Mouse (Mus musculus) neural tube, embryonic 14.5 days (tissue): ENCODE results near the gene Cks1b. TPM values are rescaled to one million over a fixed set of nuclear protein-coding genes. Genes with fewer than 3 reads are reported as not detected.

Source experiments
- ATAC-seq: fragments of 200-750 bp; cut with Nextera tagmentation; 2 replicates; pipeline ENCODE4 v1.8.0; 2017; ENCODE audit warnings: low read depth, mild to moderate bottlenecking, moderate TSS enrichment, moderate library complexity
- H3K27ac ChIP-seq: fragments of 300-500 bp; sonication (generic); 2 replicates; pipeline ENCODE4 v1.5.1; 2014; ENCODE audit warnings: low read depth, mild to moderate bottlenecking, control low read depth, low read length, moderate library complexity, mixed read lengths
- H3K27me3 ChIP-seq: fragments of 300-500 bp; sonication (generic); 2 replicates; pipeline ENCODE4 v1.6.1; 2014; ENCODE audit warnings: low read length; ENCODE audit not compliant: control insufficient read depth, insufficient read depth
- H3K36me3 ChIP-seq: fragments of 300-500 bp; sonication (generic); 2 replicates; pipeline ENCODE4 v1.6.1; 2014; ENCODE audit warnings: low read length, mixed read lengths; ENCODE audit not compliant: control insufficient read depth, insufficient read depth
- H3K4me1 ChIP-seq: fragments of 300-500 bp; sonication (generic); 2 replicates; pipeline ENCODE4 v1.6.1; 2014; ENCODE audit warnings: low read length; ENCODE audit not compliant: control insufficient read depth, insufficient read depth
- H3K4me2 ChIP-seq: fragments of 300-500 bp; sonication (generic); 2 replicates; pipeline ENCODE4 v1.6.1; 2014; ENCODE audit warnings: mild to moderate bottlenecking, low read depth, low read length, control low read depth
- H3K4me3 ChIP-seq: fragments of 300-500 bp; sonication (generic); 2 replicates; pipeline ENCODE4 v1.5.1; 2014; ENCODE audit warnings: low read depth, low read length, control low read depth, mixed read lengths
- H3K9ac ChIP-seq: fragments of 300-500 bp; sonication (generic); replicated peaks from 2 replicates; pipeline ENCODE4 v1.6.1; 2014; ENCODE audit warnings: low read depth, mild to moderate bottlenecking, control low read depth, low read length, mixed read lengths
- H3K9me3 ChIP-seq: fragments of 300-500 bp; sonication (generic); 2 replicates; pipeline ENCODE4 v1.6.1; 2016; ENCODE audit warnings: low read length; ENCODE audit not compliant: control insufficient read depth
- WGBS: fragments of 180-500 bp; shearing (Covaris S2); extraction: QIAGEN DNeasy Blood & Tissue Kit; methylation state at CpG from one replicate; pipeline ENCODE4 v1.1.7; 2014; 5-methylcytosine and 5-hydroxymethylcytosine counted together
- polyA plus RNA-seq: library from polyadenylated mRNA; unstranded; fragments of >200 nt; fragmentation: Nextera tagmentation; extraction: Ambion mirVana; gene quantifications from 2 replicates; pipeline ENCODE4 v1.2.1, GENCODE M21; 2014

Gene Cks1b
- polyA plus RNA-seq, 1 experiment from 2014 or later, result 72.0 TPM

DNA sequence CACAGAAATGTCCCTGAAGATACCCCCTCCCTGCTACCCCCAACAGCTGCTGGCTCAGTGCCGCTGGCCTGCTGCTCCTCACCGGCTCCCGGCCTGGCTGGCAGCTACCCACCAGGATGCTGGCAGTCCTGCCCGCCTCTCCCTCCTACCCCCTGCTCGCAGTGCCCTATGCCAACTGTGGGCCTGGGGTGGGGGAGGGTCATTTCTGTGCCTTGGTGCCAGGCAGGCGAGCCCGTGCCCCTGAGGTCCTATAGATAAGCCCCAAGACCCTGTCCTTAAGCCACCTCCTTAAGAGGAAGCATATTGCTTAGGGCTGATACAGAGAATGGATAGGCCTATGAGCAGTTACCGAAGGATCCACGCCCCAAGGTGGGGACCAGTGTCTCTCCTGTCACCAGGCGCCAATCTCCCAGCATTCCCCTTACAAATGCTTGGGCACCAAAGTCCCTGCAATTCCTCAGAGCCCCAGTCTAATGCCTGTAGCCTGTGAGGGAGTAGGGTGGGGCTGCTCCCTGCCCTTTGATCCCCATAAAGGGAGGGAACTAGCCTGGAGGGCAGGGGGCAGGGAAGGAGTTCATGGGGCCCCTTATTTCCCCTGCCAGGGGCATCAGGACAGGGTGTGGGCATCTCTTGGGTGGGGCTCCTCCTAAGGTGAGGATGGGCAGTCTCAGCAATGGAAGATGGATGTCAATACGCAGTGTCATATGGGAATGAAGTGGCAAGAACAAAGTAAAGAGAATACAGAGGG, 29.9 kb downstream of the Cks1b start:
- H3K4me3 ChIP-seq, result no peak overlapping the region
- no peak overlapping the region for H3K9ac ChIP-seq
- no peak overlapping the region for H3K27ac ChIP-seq
- no peak for ATAC-seq
- WGBS, result 75% methylated on average over 11 of the region's 11 CpGs
- H3K4me2 ChIP-seq, result no peak overlapping the region
- H3K27me3 ChIP-seq, result 0 out of 2 replicates have a peak, but pooled peaks cover 2% of the 10 kb centered on the region
- H3K9me3 ChIP-seq, result no peaks in the 10 kb centered on the region
- no peaks in the 10 kb centered on the region for H3K36me3 ChIP-seq
- H3K4me1 ChIP-seq, result peaks cover 18% of the 10 kb centered on the region

DNA sequence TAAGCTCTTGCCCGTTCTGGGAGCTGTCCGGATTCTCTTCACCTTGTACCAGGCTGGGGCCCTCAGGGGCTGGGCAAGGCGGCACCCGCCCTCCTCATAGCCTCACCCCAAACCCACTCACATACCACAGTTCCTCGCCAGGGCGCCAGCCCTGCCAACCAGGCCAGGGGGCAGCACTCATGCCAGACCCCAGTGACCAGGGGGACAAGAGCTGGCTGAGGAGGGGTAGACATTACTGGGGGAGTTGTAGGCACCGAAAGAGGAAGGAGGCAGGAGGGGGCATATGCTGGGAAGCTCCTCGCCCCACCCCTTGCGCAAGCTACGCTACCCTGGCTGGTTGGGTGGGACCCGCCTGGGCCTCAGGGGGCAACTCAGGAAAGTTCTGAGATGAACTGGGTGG, 30.6 kb downstream of the Cks1b start:
- H3K36me3 ChIP-seq, result no peaks in the 10 kb centered on the region
- WGBS, result 81% methylated on average over 11 of the region's 11 CpGs
- H3K27ac ChIP-seq, result no peak overlapping the region
- no peak overlapping the region for H3K9ac ChIP-seq
- H3K4me3 ChIP-seq, result no peak overlapping the region
- H3K4me2 ChIP-seq, result no peak overlapping the region
- ATAC-seq, result no peak
- peaks cover 16% of the 10 kb centered on the region; the same call in 1 of the 2 replicates for H3K4me1 ChIP-seq
- H3K27me3 ChIP-seq, result 0 out of 2 replicates have a peak, but pooled peaks cover 2% of the 10 kb centered on the region
- no peaks in the 10 kb centered on the region for H3K9me3 ChIP-seq

DNA sequence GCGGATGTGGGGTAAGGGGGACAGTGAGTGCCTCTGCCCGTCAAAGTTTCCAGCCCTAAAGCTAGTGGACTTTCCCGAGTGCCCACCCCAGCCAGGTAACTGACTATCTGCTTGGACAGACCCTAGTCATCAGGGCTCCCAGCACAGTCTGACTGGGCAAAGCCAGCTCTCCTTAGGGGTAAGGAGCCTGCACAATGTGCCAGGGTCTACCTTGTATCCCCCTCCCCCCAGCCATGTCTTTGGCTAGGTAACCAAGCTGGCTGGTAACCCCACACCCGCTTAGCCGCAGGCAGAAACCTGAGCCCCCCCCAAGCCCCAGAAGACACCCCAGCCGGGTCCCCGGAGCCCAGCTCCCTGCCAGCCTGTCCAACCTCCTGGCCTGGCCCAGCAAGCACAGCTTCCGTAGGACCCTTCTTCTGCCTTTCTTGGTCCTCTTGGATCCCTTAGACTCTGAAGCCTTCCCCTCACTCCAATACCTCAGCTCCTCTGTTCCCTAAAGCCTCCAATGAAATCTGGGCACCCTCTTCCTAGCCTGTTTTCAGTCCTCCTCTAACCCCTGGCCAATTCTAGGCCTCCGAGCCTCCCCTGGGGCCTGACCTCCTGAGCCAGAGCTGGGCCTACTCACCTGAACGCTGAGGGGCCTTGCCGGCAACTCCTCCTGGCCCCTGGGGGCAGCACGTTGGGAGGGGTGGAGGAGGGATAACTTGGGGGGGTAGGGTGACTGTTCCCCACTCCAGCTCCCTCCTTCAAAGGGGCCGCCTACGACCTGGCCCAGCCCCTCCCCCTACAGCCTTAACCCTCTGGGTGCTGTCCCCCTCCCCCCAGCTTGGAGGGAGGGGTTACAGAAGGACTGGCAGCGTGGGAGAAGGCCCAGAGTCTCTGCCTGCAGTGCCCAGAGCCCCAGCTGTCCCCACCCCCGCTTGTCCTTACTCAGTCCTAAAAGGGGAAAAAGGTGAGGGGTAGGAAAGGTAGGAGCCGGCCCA, 31.5 kb downstream of the Cks1b start:
- H3K9me3 ChIP-seq, result no peaks in the 10 kb centered on the region
- H3K27me3 ChIP-seq, result no peaks in the 10 kb centered on the region
- WGBS, result 61% methylated on average over 17 of the region's 17 CpGs
- H3K9ac ChIP-seq, result no peak overlapping the region
- H3K4me1 ChIP-seq, result peaks cover 8% of the 10 kb centered on the region; the same call in 1 of the 2 replicates
- no peaks in the 10 kb centered on the region for H3K36me3 ChIP-seq
- ATAC-seq, result no peak
- no peak overlapping the region for H3K4me2 ChIP-seq
- no peak overlapping the region for H3K27ac ChIP-seq
- H3K4me3 ChIP-seq, result no peak overlapping the region

DNA sequence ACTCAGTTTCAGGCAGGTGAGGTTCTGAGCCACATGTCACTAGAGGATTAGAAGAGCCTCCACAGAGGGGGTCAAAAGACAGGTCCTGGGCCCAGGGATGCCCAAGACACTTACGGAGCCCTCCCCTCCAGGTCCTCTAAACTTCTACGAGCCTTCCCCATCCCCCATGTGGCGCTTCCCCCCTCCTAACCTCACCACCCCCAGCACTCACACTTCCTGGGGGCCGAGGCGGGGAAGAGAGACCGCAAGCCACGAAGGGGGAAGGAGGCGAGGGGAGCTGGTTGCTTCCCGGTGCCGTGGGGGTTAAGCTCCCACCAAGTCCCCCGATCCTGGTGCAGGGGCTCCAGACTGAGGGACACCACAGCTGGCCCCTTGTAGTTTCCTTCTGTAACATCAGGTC, 32.7 kb downstream of the Cks1b start:
- H3K36me3 ChIP-seq, result no peaks in the 10 kb centered on the region
- WGBS, result 58% methylated on average over 11 of the region's 11 CpGs

DNA sequence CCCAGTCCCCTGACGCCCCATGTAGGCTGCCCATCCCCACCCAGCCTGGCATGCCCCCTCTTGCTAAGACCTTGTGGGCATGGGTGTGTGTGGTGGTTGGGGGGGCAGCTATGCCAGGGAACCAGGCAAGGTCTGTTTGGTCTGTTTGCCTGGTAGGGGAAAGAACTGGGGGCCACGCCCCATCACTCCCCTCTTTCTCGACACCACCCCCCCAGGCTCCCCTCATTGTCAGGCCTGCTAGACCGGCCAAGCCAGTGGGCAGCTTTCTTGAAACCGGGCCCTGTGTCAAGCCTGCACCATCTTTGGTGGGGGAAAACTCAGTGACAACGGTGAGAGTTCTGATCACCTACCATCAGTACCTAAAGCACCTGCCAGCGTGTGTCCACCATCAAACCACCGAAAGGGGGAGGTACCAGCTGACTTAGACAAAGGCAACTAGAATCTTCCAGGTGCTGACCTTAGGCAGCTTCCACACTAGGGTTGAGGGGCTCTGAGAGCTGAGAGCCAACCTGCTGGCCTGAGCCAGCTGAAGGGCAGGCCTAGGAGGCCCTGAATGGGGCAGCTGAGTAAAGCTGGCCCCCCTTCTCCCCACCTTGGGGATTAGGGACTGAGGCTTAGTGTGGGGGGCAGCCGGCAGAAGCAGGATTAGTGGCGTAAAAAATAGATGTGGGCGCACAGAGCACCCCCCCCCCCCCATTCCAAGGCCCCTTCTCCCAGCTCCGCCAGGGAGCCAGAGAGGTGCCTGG, 33.7 kb downstream of the Cks1b start:
- Histone ChIP-seq H3K4me3 (no peak overlapping the region), H3K4me1 (no peaks in the 10 kb centered on the region), H3K4me2 (no peak overlapping the region), H3K9ac (no peak overlapping the region), H3K36me3 (no peaks in the 10 kb centered on the region), H3K9me3 (no peaks in the 10 kb centered on the region), H3K27ac (no peak overlapping the region), H3K27me3 (no peaks in the 10 kb centered on the region)
- ATAC-seq, result no peak
- WGBS, result 77% methylated on average over 11 of the region's 12 CpGs

More for the DNA sequence above, 32.7 kb downstream of the Cks1b start:
- H3K27me3 ChIP-seq, result no peaks in the 10 kb centered on the region
- H3K4me2 ChIP-seq, result no peak overlapping the region
- H3K9ac ChIP-seq, result no peak overlapping the region
- H3K4me3 ChIP-seq, result no peak overlapping the region
- no peak for ATAC-seq
- H3K27ac ChIP-seq, result no peak overlapping the region
- no peaks in the 10 kb centered on the region for H3K9me3 ChIP-seq
- H3K4me1 ChIP-seq, result no peaks in the 10 kb centered on the region

DNA sequence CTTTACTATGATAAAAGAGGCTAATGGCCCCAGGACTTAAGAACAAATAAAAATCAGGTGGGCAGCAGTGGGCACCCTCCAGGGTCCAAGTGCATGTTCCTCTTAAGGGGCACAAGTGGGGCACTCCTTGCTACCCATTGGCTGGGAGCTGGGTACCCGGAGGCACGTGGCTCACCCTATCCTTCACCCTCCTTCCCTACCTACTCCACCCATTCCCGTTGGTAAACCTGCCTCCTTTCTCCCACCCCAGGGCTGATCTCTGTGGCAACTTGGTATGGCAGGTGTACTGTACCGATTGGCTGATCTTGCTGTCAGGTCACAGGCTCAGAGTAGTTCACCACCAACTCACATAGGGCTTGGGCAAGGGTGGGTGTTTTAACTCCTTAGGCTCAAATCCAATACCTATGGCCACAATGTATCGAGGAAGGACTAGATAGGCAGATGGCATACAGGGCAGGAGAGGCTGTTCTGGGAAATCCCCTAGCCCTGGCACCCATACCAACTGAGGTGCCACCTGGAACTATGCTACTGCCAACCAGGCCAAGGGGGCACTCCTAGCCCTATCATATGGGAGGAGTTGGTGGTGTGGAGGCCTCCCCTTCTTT, 34.4 kb downstream of the Cks1b start:
- no peak for ATAC-seq
- H3K36me3 ChIP-seq, result no peaks in the 10 kb centered on the region
- no peak overlapping the region for H3K27ac ChIP-seq
- no peak overlapping the region for H3K9ac ChIP-seq
- H3K4me3 ChIP-seq, result no peak overlapping the region
- WGBS, result 94% methylated on average over 5 of the region's 5 CpGs
- no peaks in the 10 kb centered on the region for H3K9me3 ChIP-seq
- H3K27me3 ChIP-seq, result no peaks in the 10 kb centered on the region
- no peak overlapping the region for H3K4me2 ChIP-seq
- peaks cover 3% of the 10 kb centered on the region; the same call in 1 of the 2 replicates for H3K4me1 ChIP-seq

DNA sequence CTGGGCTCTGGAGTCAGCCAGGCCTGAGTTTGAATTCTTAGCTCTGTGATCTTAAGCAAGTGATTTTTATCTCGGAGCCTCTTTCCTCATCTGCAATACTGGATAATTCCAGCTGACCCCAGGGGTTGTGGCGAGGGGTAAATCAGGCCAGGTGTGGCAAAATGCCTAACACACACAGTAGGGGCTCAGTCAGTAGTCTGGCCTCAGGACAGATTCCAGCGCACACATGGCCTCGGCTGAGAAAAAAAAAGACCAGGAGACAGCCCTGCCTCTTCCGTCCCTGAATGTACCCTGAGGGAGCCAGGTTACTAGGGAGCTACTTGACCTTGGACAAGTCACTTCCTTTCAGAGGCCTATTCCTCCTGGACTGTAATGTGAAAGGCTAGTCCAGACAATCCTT, 35.2 kb downstream of the Cks1b start:
- ATAC-seq, result no peak
- H3K27me3 ChIP-seq, result no peaks in the 10 kb centered on the region
- H3K27ac ChIP-seq, result no peak overlapping the region
- WGBS, result 87% methylated on average over 5 of the region's 5 CpGs
- no peak overlapping the region for H3K4me2 ChIP-seq
- H3K36me3 ChIP-seq, result no peaks in the 10 kb centered on the region
- H3K9me3 ChIP-seq, result no peaks in the 10 kb centered on the region
- peaks cover 9% of the 10 kb centered on the region; the same call in 1 of the 2 replicates for H3K4me1 ChIP-seq
- H3K9ac ChIP-seq, result no peak overlapping the region
- no peak overlapping the region for H3K4me3 ChIP-seq

DNA sequence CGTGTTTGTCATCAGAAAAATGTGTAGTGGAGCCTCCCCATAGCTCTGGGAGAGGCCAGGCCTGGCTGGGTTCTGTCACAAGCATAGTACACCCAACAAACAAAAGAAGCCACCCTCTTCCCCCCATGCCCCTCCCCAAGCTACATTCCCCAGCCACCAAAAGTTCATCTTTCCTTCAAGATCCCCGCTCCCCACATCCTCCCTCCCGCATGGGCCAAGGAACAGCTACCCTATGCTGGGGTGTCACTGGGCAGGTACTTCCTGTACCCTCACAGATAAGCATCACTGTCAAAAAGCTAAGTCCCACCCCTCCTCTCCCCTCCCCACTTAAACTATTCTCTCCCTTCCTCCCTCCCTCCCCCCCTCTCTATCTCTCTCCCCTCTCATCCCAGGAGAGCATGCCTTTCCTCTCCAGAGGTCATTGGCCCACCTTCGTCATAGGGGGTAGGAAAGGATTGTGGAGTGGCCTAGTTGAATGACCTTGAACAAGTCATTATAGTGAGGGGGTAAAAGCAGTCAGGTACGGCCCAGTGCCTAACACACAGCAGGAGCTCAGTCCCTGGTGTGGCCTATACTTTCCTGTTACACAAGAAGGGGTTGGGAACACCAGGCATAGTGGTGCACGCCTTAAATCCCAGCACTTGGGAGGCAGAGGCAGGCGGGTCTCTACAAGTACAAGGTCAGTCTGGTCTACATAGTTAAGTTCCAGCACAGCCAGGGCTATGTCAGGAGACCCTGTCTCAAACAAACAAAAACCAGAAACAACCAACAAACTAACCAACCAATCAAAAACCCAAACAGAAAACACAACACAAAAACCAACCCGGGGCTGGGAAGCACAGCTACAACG, 35.9 kb downstream of the Cks1b start:
- Histone ChIP-seq H3K4me2 (no peak overlapping the region), H3K9ac (no peak overlapping the region), H3K4me3 (no peak overlapping the region), H3K27me3 (no peaks in the 10 kb centered on the region), H3K27ac (no peak overlapping the region), H3K36me3 (no peaks in the 10 kb centered on the region), H3K9me3 (no peaks in the 10 kb centered on the region), H3K4me1 (peaks cover 9% of the 10 kb centered on the region; the same call in 1 of the 2 replicates)
- ATAC-seq, result no peak
- 90% methylated on average over 9 of the region's 9 CpGs for WGBS
